Mouse (Mus musculus) myocyte (in vitro differentiated cells): ENCODE measurements around the gene Sppl3. TPM values are rescaled to one million over a fixed set of nuclear protein-coding genes. Genes with fewer than 3 reads are reported as not detected.

Experiments
- H3K27me3 ChIP-seq: one replicate; pipeline ENCODE4 v1.6.1; 2011; ENCODE audit not compliant: control insufficient read depth, insufficient read depth, insufficient read length
- H3K36me3 ChIP-seq: one replicate; pipeline ENCODE4 v1.6.1; 2011; ENCODE audit not compliant: control insufficient read depth, insufficient read depth
- H3K4me2 ChIP-seq: one replicate; pipeline ENCODE4 v1.6.1; 2011; ENCODE audit warnings: low read depth, control low read depth
- H3K4me3 ChIP-seq: one replicate; pipeline ENCODE4 v1.5.1; 2011; ENCODE audit warnings: mild to moderate bottlenecking, control low read depth, moderate library complexity
- H3K79me2 ChIP-seq: one replicate; pipeline ENCODE4 v1.6.1; 2011; ENCODE audit not compliant: control insufficient read depth, insufficient read depth
- H3ac ChIP-seq: one replicate; pipeline ENCODE4 v1.6.1; 2011; ENCODE audit not compliant: control insufficient read depth, insufficient read length
- CEBPB ChIP-seq: IDR thresholded peaks from 2 replicates; pipeline ENCODE4 v1.6.1; 2011; ENCODE audit warnings: mild to moderate bottlenecking, moderate library complexity; ENCODE audit not compliant: poor library complexity, insufficient read depth, severe bottlenecking
- E2F4 ChIP-seq: IDR thresholded peaks from one replicate; pipeline ENCODE4 v1.6.1; 2011; ENCODE audit warnings: mild to moderate bottlenecking, control low read depth, moderate library complexity; ENCODE audit not compliant: insufficient read depth
- MAX ChIP-seq: IDR thresholded peaks from one replicate; pipeline ENCODE4 v1.6.1; 2011; ENCODE audit warnings: low read depth, mild to moderate bottlenecking, control low read depth
- MYOD1 ChIP-seq, 3 experiments: IDR thresholded peaks; one replicate each; pipeline ENCODE4 v1.6.1; 2011; ENCODE audit warnings: control low read depth in 2 of 3, low read depth in 2 of 3, mild to moderate bottlenecking in 2 of 3, moderate library complexity in 1 of 3; ENCODE audit not compliant: insufficient read length in 2 of 3, control insufficient read depth in 1 of 3
- MYOG ChIP-seq, 3 experiments: IDR thresholded peaks; one replicate each; pipeline ENCODE4 v1.6.1; 2011; ENCODE audit warnings: control low read depth in 2 of 3, low read depth in 2 of 3, mild to moderate bottlenecking in 2 of 3; ENCODE audit not compliant: insufficient read length in 2 of 3, control insufficient read depth in 1 of 3, insufficient read depth in 1 of 3
- POLR2A ChIP-seq: IDR thresholded peaks from one replicate; pipeline ENCODE4 v1.6.1; 2011; ENCODE audit warnings: low read depth, mild to moderate bottlenecking, control low read depth, moderate library complexity; ENCODE audit not compliant: insufficient read length
- POLR2AphosphoS2 ChIP-seq: IDR thresholded peaks from one replicate; pipeline ENCODE4 v1.6.1; 2011; ENCODE audit warnings: low read depth, control low read depth; ENCODE audit not compliant: insufficient read length
- REST ChIP-seq: IDR thresholded peaks from one replicate; pipeline ENCODE4 v1.6.1; 2011; ENCODE audit warnings: mild to moderate bottlenecking, control low read depth, moderate library complexity; ENCODE audit not compliant: insufficient read depth, insufficient read length
- SRF ChIP-seq: IDR thresholded peaks from one replicate; pipeline ENCODE4 v1.6.1; 2011; ENCODE audit warnings: low read depth; ENCODE audit not compliant: control insufficient read depth, insufficient read length
- TCF12 ChIP-seq: IDR thresholded peaks from one replicate; pipeline ENCODE4 v1.6.1; 2011; ENCODE audit warnings: mild to moderate bottlenecking, control low read depth; ENCODE audit not compliant: poor library complexity, insufficient read depth, severe bottlenecking
- TCF3 ChIP-seq: IDR thresholded peaks from one replicate; pipeline ENCODE4 v1.6.1; 2011; ENCODE audit warnings: low read depth, control low read depth; ENCODE audit not compliant: insufficient read length
- USF1 ChIP-seq: IDR thresholded peaks from one replicate; pipeline ENCODE4 v1.6.1; 2011; ENCODE audit warnings: low read depth, mild to moderate bottlenecking, control low read depth, moderate library complexity
- polyA plus RNA-seq: library from polyadenylated mRNA; unstranded; fragments of >200 nt; fragmentation: generic; extraction: Trizol; gene quantifications from one replicate; pipeline ENCODE4 v1.2.1, GENCODE M21; 2012; ENCODE audit warnings: missing spikeins

The Sppl3 gene
- polyA plus RNA-seq, 1 experiment: 24.9 TPM

DNA sequence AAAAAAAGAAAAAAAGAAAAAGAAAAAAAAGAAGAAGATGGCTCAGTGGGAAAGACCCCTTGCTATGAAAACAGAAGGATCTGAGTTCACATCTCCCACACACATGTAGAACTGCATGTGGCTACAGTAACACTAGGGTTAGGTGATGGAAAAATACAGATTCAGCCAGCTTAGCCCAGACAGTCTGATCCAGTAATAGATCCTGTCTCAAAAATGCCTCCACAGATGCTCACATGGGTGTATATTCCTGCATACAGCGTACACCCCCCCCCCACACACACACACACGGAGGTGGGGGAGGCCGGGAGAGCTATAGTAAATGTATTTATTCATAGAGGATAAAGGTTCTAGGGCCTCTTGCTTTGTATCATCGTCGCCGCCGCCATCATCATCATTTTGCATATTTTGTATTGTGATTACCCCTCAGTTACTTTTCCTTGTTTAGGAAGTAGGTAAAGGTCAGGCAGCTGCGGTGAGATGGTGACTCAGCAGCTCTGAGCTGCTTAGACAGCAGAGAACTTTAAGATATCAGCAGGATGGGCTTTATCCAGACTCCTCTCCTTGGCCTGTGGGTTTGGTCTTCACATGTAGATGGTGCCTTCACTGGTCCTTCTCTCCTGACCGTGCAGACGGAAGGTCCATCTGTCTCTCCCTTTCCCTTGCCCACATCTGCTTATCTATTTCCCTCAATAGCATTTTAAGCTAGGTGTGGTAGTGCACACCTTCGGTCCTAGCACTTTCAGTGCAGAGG, 57.9 kb downstream of the Sppl3 start:
- peak overlapping the region; percentile 46 for H3K4me2 ChIP-seq
- peaks cover 68% of the 10 kb centered on the region for H3K79me2 ChIP-seq
- H3K4me3 ChIP-seq: no peak overlapping the region
- no peak for TF ChIP-seq USF1
- TF ChIP-seq MYOD1 (IDR thresholded peaks at IDR 0.05; ENCODE audit: control insufficient read depth in 1 of 3, insufficient read length in 2 of 3, low read depth in 2 of 3): no peak
- no peak for TF ChIP-seq SRF
- TF ChIP-seq MAX: no peak
- no peak for TF ChIP-seq TCF3
- no peak for TF ChIP-seq POLR2AphosphoS2
- TF ChIP-seq POLR2A: no peak
- no peak for TF ChIP-seq TCF12
- TF ChIP-seq E2F4: no peak
- no peak for TF ChIP-seq REST
- TF ChIP-seq CEBPB: no peak
- no peak for TF ChIP-seq MYOG (IDR thresholded peaks at IDR 0.05; ENCODE audit: control insufficient read depth in 1 of 3, insufficient read depth in 1 of 3, insufficient read length in 2 of 3, low read depth in 2 of 3)
- H3K27me3 ChIP-seq: no peaks in the 10 kb centered on the region
- no peaks in the 10 kb centered on the region for H3K36me3 ChIP-seq
- H3ac ChIP-seq: no peak overlapping the region

- Histone ChIP-seq H3ac (no peak overlapping the region), H3K79me2 (peaks cover 68% of the 10 kb centered on the region), H3K4me2 (peak overlapping the region; percentile 46), H3K27me3 (no peaks in the 10 kb centered on the region), H3K36me3 (no peaks in the 10 kb centered on the region), H3K4me3 (no peak overlapping the region)
- TF ChIP-seq USF1 (no peak), E2F4 (no peak), REST (no peak), MYOD1 (IDR thresholded peaks at IDR 0.05; ENCODE audit: control insufficient read depth in 1 of 3, insufficient read length in 2 of 3, low read depth in 2 of 3) (no peak), TCF3 (no peak), TCF12 (no peak), SRF (no peak), POLR2AphosphoS2 (no peak), MAX (no peak), CEBPB (no peak), POLR2A (no peak), MYOG (IDR thresholded peaks at IDR 0.05; ENCODE audit: control insufficient read depth in 1 of 3, insufficient read depth in 1 of 3, insufficient read length in 2 of 3, low read depth in 2 of 3) (no peak)
Observed at GRCm38 (mm10) chr5:115069611-115070010, 58.7 kb downstream of the Sppl3 start.

GRCm38 (mm10) chr5:115070457-115070856, 59.5 kb downstream of the Sppl3 start:
- H3K4me3 ChIP-seq: no peak overlapping the region
- peaks cover 59% of the 10 kb centered on the region for H3K79me2 ChIP-seq
- H3K36me3 ChIP-seq: no peaks in the 10 kb centered on the region
- H3K27me3 ChIP-seq: no peaks in the 10 kb centered on the region
- H3K4me2 ChIP-seq: peak overlapping the region; percentile 46
- TF ChIP-seq MYOG (IDR thresholded peaks at IDR 0.05; ENCODE audit: control insufficient read depth in 1 of 3, insufficient read depth in 1 of 3, insufficient read length in 2 of 3, low read depth in 2 of 3) (no peak), E2F4 (no peak), TCF12 (no peak), POLR2A (no peak), CEBPB (no peak), POLR2AphosphoS2 (no peak), USF1 (no peak), MYOD1 (IDR thresholded peaks at IDR 0.05; ENCODE audit: control insufficient read depth in 1 of 3, insufficient read length in 2 of 3, low read depth in 2 of 3) (no peak), REST (no peak), SRF (no peak), MAX (no peak), TCF3 (no peak)
- H3ac ChIP-seq: no peak overlapping the region

- no peaks in the 10 kb centered on the region for H3K36me3 ChIP-seq
- no peak for TF ChIP-seq MYOG (IDR thresholded peaks at IDR 0.05; ENCODE audit: control insufficient read depth in 1 of 3, insufficient read depth in 1 of 3, insufficient read length in 2 of 3, low read depth in 2 of 3)
- no peak for TF ChIP-seq POLR2AphosphoS2
- no peak for TF ChIP-seq MAX
- no peak for TF ChIP-seq POLR2A
- TF ChIP-seq REST: no peak
- no peak for TF ChIP-seq E2F4
- no peak for TF ChIP-seq USF1
- TF ChIP-seq SRF: no peak
- no peak for TF ChIP-seq TCF3
- TF ChIP-seq CEBPB: no peak
- no peak for TF ChIP-seq TCF12
- TF ChIP-seq MYOD1 (IDR thresholded peaks at IDR 0.05; ENCODE audit: control insufficient read depth in 1 of 3, insufficient read length in 2 of 3, low read depth in 2 of 3): no peak
- no peaks in the 10 kb centered on the region for H3K27me3 ChIP-seq
- peaks cover 51% of the 10 kb centered on the region for H3K79me2 ChIP-seq
- H3K4me2 ChIP-seq: no peak overlapping the region
- no peak overlapping the region for H3K4me3 ChIP-seq
- H3ac ChIP-seq: no peak overlapping the region
Observed at GRCm38 (mm10) chr5:115071096-115071901, 60.4 kb downstream of the Sppl3 start.
